Mouse (Mus musculus) limb, embryonic 13.5 days (tissue): ENCODE results near the gene Msmp. TPM values are rescaled to one million over a fixed set of nuclear protein-coding genes. Genes with fewer than 3 reads are reported as not detected.
"Not testable (repeated sequence)": the region's sequence is repeated elsewhere in the genome, so short reads cannot be mapped to it uniquely, and the experiment has no call there.

ENCODE experiments used
- ATAC-seq: fragments of 200-750 bp; cut with Nextera tagmentation; 2 replicates; pipeline ENCODE4 v1.8.0; 2017; ENCODE audit warnings: low read depth, moderate number of reproducible peaks, moderate TSS enrichment; ENCODE audit not compliant: low FRiP score
- H3K27ac ChIP-seq: fragments of 300-500 bp; sonication (generic); 2 replicates; pipeline ENCODE4 v1.5.1; 2015; ENCODE audit warnings: inconsistent platforms, mild to moderate bottlenecking, moderate library complexity
- H3K27me3 ChIP-seq: fragments of 300-500 bp; sonication (generic); 2 replicates; pipeline ENCODE4 v1.6.1; 2015; ENCODE audit warnings: mild to moderate bottlenecking, inconsistent platforms
- H3K36me3 ChIP-seq: fragments of 300-500 bp; sonication (generic); 2 replicates; pipeline ENCODE4 v1.6.1; 2015; ENCODE audit warnings: inconsistent platforms, mild to moderate bottlenecking, moderate library complexity
- H3K4me1 ChIP-seq: fragments of 300-500 bp; sonication (generic); 2 replicates; pipeline ENCODE4 v1.6.1; 2015; ENCODE audit warnings: inconsistent platforms
- H3K4me2 ChIP-seq: fragments of 300-500 bp; sonication (generic); replicated peaks from 2 replicates; pipeline ENCODE4 v1.6.1; 2015; ENCODE audit warnings: inconsistent platforms, mild to moderate bottlenecking, moderate library complexity
- H3K4me3 ChIP-seq: fragments of 300-500 bp; sonication (generic); 2 replicates; pipeline ENCODE4 v1.5.1; 2015; ENCODE audit warnings: moderate library complexity, mild to moderate bottlenecking, inconsistent platforms
- H3K9ac ChIP-seq: fragments of 300-500 bp; sonication (generic); 2 replicates; pipeline ENCODE4 v1.6.1; 2015; ENCODE audit warnings: mild to moderate bottlenecking, inconsistent platforms
- H3K9me3 ChIP-seq: fragments of 300-500 bp; sonication (generic); 2 replicates; pipeline ENCODE4 v1.6.1; 2016; ENCODE audit warnings: inconsistent platforms
- WGBS: fragments of 180-500 bp; shearing (Covaris S2); methylation state at CpG from one replicate; pipeline ENCODE4 v1.1.7; 2015; 5-methylcytosine and 5-hydroxymethylcytosine counted together
- polyA plus RNA-seq: library from polyadenylated mRNA; unstranded; fragments of >200 nt; fragmentation: Nextera tagmentation; extraction: Ambion mirVana; gene quantifications from 2 replicates; pipeline ENCODE4 v1.2.1, GENCODE M21; 2015

Gene Msmp
- polyA plus RNA-seq, 1 experiment from 2014 or later = 1.4 TPM

- WGBS = 23% methylated on average over 13 of the region's 13 CpGs
- Histone ChIP-seq H3K4me2 (peak overlapping the region; percentile 91), H3K4me1 (peaks cover 53% of the 10 kb centered on the region), H3K27me3 (no peaks in the 10 kb centered on the region), H3K27ac (peak overlapping the region; percentile 81), H3K36me3 (peaks cover 36% of the 10 kb centered on the region), H3K9me3 (no peaks in the 10 kb centered on the region), H3K9ac (peak overlapping the region; percentile 65), H3K4me3 (peak overlapping the region; percentile 28)
- ATAC-seq = no peak
Observed at GRCm38 (mm10) chr4:43558631-43559356, 25.5 kb downstream of the Msmp start.

- Histone ChIP-seq H3K9ac (peak overlapping the region; percentile 65), H3K9me3 (no peaks in the 10 kb centered on the region), H3K4me2 (peak overlapping the region; percentile 91), H3K4me3 (peak overlapping the region; percentile 28), H3K27me3 (no peaks in the 10 kb centered on the region), H3K27ac (peak overlapping the region; percentile 81; the same call in 1 of the 2 replicates), H3K4me1 (peaks cover 46% of the 10 kb centered on the region), H3K36me3 (peaks cover 42% of the 10 kb centered on the region)
- no peak for ATAC-seq
- 32% methylated on average over 5 of the region's 5 CpGs for WGBS
Observed at GRCm38 (mm10) chr4:43558028-43558630, 26.2 kb downstream of the Msmp start.

- Histone ChIP-seq H3K27ac (no peak overlapping the region), H3K4me2 (no peak overlapping the region), H3K36me3 (peaks cover 64% of the 10 kb centered on the region), H3K27me3 (no peaks in the 10 kb centered on the region), H3K9me3 (no peaks in the 10 kb centered on the region), H3K4me3 (no peak overlapping the region), H3K4me1 (peaks cover 39% of the 10 kb centered on the region), H3K9ac (no peak overlapping the region)
- ATAC-seq = no peak
- 94% methylated on average over 7 of the region's 7 CpGs for WGBS
Observed at GRCm38 (mm10) chr4:43555926-43556325, 28.4 kb downstream of the Msmp start.

- Histone ChIP-seq H3K4me2 (no peak overlapping the region), H3K36me3 (peaks cover 85% of the 10 kb centered on the region), H3K4me3 (no peak overlapping the region), H3K27ac (no peak overlapping the region), H3K4me1 (peaks cover 20% of the 10 kb centered on the region), H3K27me3 (no peaks in the 10 kb centered on the region), H3K9me3 (no peaks in the 10 kb centered on the region), H3K9ac (no peak overlapping the region)
- ATAC-seq = no peak
Observed at GRCm38 (mm10) chr4:43553891-43554290, 30.4 kb downstream of the Msmp start.

GRCm38 (mm10) chr4:43552437-43552836, 31.9 kb downstream of the Msmp start:
- H3K27me3 ChIP-seq = no peaks in the 10 kb centered on the region
- ATAC-seq = no peak
- peaks cover 99% of the 10 kb centered on the region for H3K36me3 ChIP-seq
- WGBS = 90% methylated on average over 5 of the region's 5 CpGs
- 0 out of 2 replicates have a peak, but pooled peaks cover 5% of the 10 kb centered on the region for H3K4me1 ChIP-seq
- H3K4me2 ChIP-seq = no peak overlapping the region
- H3K9ac ChIP-seq = no peak overlapping the region
- no peaks in the 10 kb centered on the region for H3K9me3 ChIP-seq
- no peak overlapping the region for H3K4me3 ChIP-seq
- no peak overlapping the region for H3K27ac ChIP-seq

GRCm38 (mm10) chr4:43551854-43552253, 32.4 kb downstream of the Msmp start:
- ATAC-seq, H3K4me1 ChIP-seq, H3K9me3 ChIP-seq, H3K27me3 ChIP-seq, H3K4me2 ChIP-seq, H3K4me3 ChIP-seq, H3K27ac ChIP-seq, H3K9ac ChIP-seq: not testable (repeated sequence)
- WGBS = 90% methylated on average over 6 of the region's 6 CpGs
- H3K36me3 ChIP-seq = peaks cover 99% of the 10 kb centered on the region

GRCm38 (mm10) chr4:43549055-43549454, 35.2 kb downstream of the Msmp start:
- Histone ChIP-seq H3K4me3 (no peak overlapping the region), H3K27me3 (no peaks in the 10 kb centered on the region), H3K4me1 (no peaks in the 10 kb centered on the region), H3K9ac (no peak overlapping the region), H3K27ac (no peak overlapping the region), H3K36me3 (peaks cover 100% of the 10 kb centered on the region), H3K9me3 (no peaks in the 10 kb centered on the region), H3K4me2 (no peak overlapping the region)
- ATAC-seq = no peak
- WGBS = 90% methylated on average over 12 of the region's 12 CpGs

GRCm38 (mm10) chr4:43547160-43547559, 37.1 kb downstream of the Msmp start:
- H3K36me3 ChIP-seq = peaks cover 100% of the 10 kb centered on the region
- no peak overlapping the region for H3K4me2 ChIP-seq
- WGBS = 94% methylated on average over 8 of the region's 8 CpGs
- no peaks in the 10 kb centered on the region for H3K27me3 ChIP-seq
- no peak overlapping the region for H3K4me3 ChIP-seq
- ATAC-seq = no peak
- no peak overlapping the region for H3K27ac ChIP-seq
- no peaks in the 10 kb centered on the region for H3K4me1 ChIP-seq
- H3K9me3 ChIP-seq = no peaks in the 10 kb centered on the region
- H3K9ac ChIP-seq = no peak overlapping the region

- Histone ChIP-seq H3K27me3 (no peaks in the 10 kb centered on the region), H3K4me3 (no peak overlapping the region), H3K9me3 (no peaks in the 10 kb centered on the region), H3K4me2 (no peak overlapping the region), H3K27ac (no peak overlapping the region), H3K36me3 (peaks cover 100% of the 10 kb centered on the region), H3K9ac (no peak overlapping the region), H3K4me1 (no peaks in the 10 kb centered on the region)
- 93% methylated on average over 12 of the region's 12 CpGs for WGBS
- ATAC-seq = no peak
Observed at GRCm38 (mm10) chr4:43546375-43547047, 37.8 kb downstream of the Msmp start.

GRCm38 (mm10) chr4:43542044-43542443, 42.2 kb downstream of the Msmp start:
- Histone ChIP-seq H3K4me1 (no peaks in the 10 kb centered on the region), H3K9ac (no peak overlapping the region), H3K36me3 (peaks cover 99% of the 10 kb centered on the region), H3K9me3 (no peaks in the 10 kb centered on the region), H3K4me3 (no peak overlapping the region), H3K27me3 (no peaks in the 10 kb centered on the region), H3K27ac (no peak overlapping the region), H3K4me2 (no peak overlapping the region)
- no peak for ATAC-seq
- WGBS = 50% methylated on average over 3 of the region's 3 CpGs

GRCm38 (mm10) chr4:43536031-43536430, 48.3 kb downstream of the Msmp start:
- Histone ChIP-seq H3K4me2 (no peak overlapping the region), H3K9ac (no peak overlapping the region), H3K36me3 (peaks cover 99% of the 10 kb centered on the region), H3K9me3 (no peaks in the 10 kb centered on the region), H3K4me1 (no peaks in the 10 kb centered on the region), H3K27ac (no peak overlapping the region), H3K27me3 (no peaks in the 10 kb centered on the region), H3K4me3 (no peak overlapping the region)
- no peak for ATAC-seq
- WGBS = 96% methylated on average over 9 of the region's 9 CpGs

GRCm38 (mm10) chr4:43535628-43536027, 48.7 kb downstream of the Msmp start:
- WGBS = 90% methylated on average over 8 of the region's 8 CpGs

More at GRCm38 (mm10) chr4:43535628-43536027, 48.7 kb downstream of the Msmp start:
- Histone ChIP-seq H3K27ac (no peak overlapping the region), H3K4me1 (no peaks in the 10 kb centered on the region), H3K27me3 (no peaks in the 10 kb centered on the region), H3K9me3 (no peaks in the 10 kb centered on the region), H3K9ac (no peak overlapping the region), H3K4me2 (no peak overlapping the region), H3K36me3 (peaks cover 97% of the 10 kb centered on the region), H3K4me3 (no peak overlapping the region)
- ATAC-seq = no peak
